Mouse (Mus musculus): ENCODE results near the gene Zfp691. TPM values are rescaled to one million over a fixed set of nuclear protein-coding genes. Genes with fewer than 3 reads are reported as not detected.

The Zfp691 gene
- total and polyA plus RNA-seq, 2 experiments from 2014 or later, result 12.9 to 13.7 TPM

DNA sequence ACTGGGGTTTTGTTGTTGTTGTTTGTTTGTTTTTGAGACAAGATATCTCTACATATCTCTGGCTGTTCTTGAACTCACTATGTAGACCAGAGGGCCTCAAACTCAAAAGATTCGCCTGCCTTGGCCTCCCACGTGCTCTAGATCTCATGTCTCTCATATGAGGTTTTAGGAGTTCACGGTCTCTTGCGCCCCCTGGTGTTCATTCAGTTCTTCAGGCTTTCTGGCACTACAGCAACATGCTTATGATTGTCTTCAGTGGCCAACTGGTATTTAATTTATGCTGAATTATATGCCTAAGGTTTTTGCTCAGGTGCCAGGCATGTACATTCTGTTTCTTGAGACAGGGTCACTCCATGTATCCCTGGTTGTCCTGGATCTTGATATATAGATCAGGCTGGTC lies 6.3 kb downstream of the Zfp691 start:
- Histone ChIP-seq H3K27me3 (ENCODE audit: control insufficient read depth, insufficient read depth, low read length) (no peaks in the 10 kb centered on the region), H3K9ac (replicated peaks; ENCODE audit: low read depth, low read length) (no peak overlapping the region), H3K4me2 (ENCODE audit: low read depth, low read length) (no peak overlapping the region), H3K36me3 (replicated peaks; ENCODE audit: control insufficient read depth, insufficient read depth, low read length) (peaks cover 24% of the 10 kb centered on the region), H3K4me3 (ENCODE audit: low read depth, low read length) (no peak overlapping the region), H3K9me3 (replicated peaks; ENCODE audit: control insufficient read depth, low read length) (no peaks in the 10 kb centered on the region), H3K27ac (ENCODE audit: low read depth) (no peak overlapping the region), H3K4me1 (ENCODE audit: control insufficient read depth, insufficient read depth) (peaks cover 10% of the 10 kb centered on the region; the same call in 1 of the 2 replicates)
- DNase-seq (ENCODE audit: low spot score) (peak; percentile 76), ATAC-seq (ENCODE audit: insufficient read depth, low read depth) (peak; percentile 52; the same call in 1 of the 2 replicates)
- WGBS, result 2% methylated on average over 4 of the region's 4 CpGs
- TF ChIP-seq EP300 (IDR thresholded peaks at IDR 0.05; ENCODE audit: low read depth), result no peak
- peak; percentile 93 for TF ChIP-seq CTCF (IDR thresholded peaks at IDR 0.05; ENCODE audit: low read depth)

DNA sequence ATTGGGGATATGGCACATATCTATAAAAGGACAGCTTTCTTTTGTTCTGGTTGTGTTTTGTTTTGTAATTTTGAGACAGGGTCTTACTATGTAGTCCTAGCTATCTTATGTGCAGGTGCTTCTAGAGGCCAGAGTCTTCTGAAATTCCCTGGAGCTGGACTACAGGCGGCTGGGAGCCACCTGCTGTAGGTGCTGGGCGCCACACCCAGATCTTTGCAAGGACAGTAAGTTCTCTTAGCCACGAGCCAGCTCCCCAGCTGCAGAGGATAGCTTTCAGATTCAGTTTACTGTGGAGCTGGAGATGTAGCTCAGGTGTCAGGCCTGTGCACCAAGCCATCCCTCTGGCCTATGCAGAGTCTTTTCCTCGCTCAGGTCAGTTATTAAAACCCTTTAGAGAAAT lies 6.9 kb downstream of the Zfp691 start:
- DNase-seq (ENCODE audit: low spot score), result no peak
- no peak for ATAC-seq (ENCODE audit: insufficient read depth, low read depth)
- TF ChIP-seq EP300 (IDR thresholded peaks at IDR 0.05; ENCODE audit: low read depth) (no peak), CTCF (IDR thresholded peaks at IDR 0.05; ENCODE audit: low read depth) (peak; percentile 1; the same call in 1 of the 2 replicates)
- H3K27me3 ChIP-seq (ENCODE audit: control insufficient read depth, insufficient read depth, low read length), result no peaks in the 10 kb centered on the region
- H3K36me3 ChIP-seq (replicated peaks; ENCODE audit: control insufficient read depth, insufficient read depth, low read length), result peaks cover 24% of the 10 kb centered on the region
- no peaks in the 10 kb centered on the region for H3K9me3 ChIP-seq (replicated peaks; ENCODE audit: control insufficient read depth, low read length)
- H3K4me2 ChIP-seq (ENCODE audit: low read depth, low read length), result no peak overlapping the region
- WGBS, result 82% methylated on average over 4 of the region's 4 CpGs
- H3K27ac ChIP-seq (ENCODE audit: low read depth), result no peak overlapping the region
- 0 out of 2 replicates have a peak, but pooled peaks cover 4% of the 10 kb centered on the region for H3K4me1 ChIP-seq (ENCODE audit: control insufficient read depth, insufficient read depth)
- no peak overlapping the region for H3K4me3 ChIP-seq (ENCODE audit: low read depth, low read length)
- H3K9ac ChIP-seq (replicated peaks; ENCODE audit: low read depth, low read length), result no peak overlapping the region

DNA sequence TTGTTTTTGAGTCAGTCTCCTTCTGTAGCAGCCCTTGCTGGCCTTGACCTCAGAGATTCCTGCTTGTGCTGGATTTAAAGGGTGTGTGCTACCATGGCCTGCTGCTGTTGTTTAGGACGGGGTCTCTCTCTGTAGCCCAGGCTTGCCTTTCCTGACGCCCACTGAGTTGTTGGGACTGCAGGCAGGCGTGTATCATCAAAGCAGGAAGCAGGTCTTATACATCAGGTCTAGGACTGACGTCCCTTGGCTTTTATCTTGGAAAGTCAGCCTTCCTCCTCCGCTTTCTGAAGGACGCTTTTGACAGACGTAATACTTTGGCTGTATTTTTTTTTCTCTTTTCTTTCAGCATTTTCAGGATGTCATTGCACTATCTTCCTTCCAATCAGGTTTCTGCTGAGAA lies 8.1 kb downstream of the Zfp691 start:
- Histone ChIP-seq H3K9me3 (replicated peaks; ENCODE audit: control insufficient read depth, low read length) (no peaks in the 10 kb centered on the region), H3K27me3 (ENCODE audit: control insufficient read depth, insufficient read depth, low read length) (no peaks in the 10 kb centered on the region), H3K4me3 (ENCODE audit: low read depth, low read length) (no peak overlapping the region), H3K9ac (replicated peaks; ENCODE audit: low read depth, low read length) (no peak overlapping the region), H3K4me1 (ENCODE audit: control insufficient read depth, insufficient read depth) (no peaks in the 10 kb centered on the region), H3K27ac (ENCODE audit: low read depth) (no peak overlapping the region), H3K36me3 (replicated peaks; ENCODE audit: control insufficient read depth, insufficient read depth, low read length) (peaks cover 24% of the 10 kb centered on the region), H3K4me2 (ENCODE audit: low read depth, low read length) (no peak overlapping the region)
- 51% methylated on average over 7 of the region's 7 CpGs for WGBS
- no peak for ATAC-seq (ENCODE audit: insufficient read depth, low read depth)
- no peak for DNase-seq (ENCODE audit: low spot score)
- TF ChIP-seq EP300 (IDR thresholded peaks at IDR 0.05; ENCODE audit: low read depth) (no peak), CTCF (IDR thresholded peaks at IDR 0.05; ENCODE audit: low read depth) (no peak)

DNA sequence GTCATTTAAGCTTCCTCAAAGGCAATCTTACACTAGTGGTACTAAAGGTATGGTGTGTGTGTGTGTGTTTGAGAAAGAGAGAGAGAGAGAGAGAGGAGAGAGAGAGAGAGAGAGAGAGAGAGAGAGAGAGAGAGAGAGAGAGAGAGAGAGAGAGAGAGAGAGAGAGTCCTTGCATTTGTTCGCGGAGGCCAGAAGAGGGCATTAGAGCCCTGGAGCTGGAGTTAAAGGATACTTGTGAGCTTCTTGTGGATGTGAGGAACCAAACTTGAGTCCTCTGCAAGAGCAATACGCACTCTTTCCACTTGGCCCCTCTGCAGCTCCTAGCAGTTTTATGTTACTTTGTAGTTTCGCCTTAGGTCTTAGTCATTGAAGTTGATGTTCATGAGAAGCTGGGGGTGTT lies 11.0 kb downstream of the Zfp691 start:
- TF ChIP-seq CTCF (IDR thresholded peaks at IDR 0.05; ENCODE audit: low read depth) (0 out of 2 replicates have a peak, but pooled peaks have one; percentile 5), EP300 (IDR thresholded peaks at IDR 0.05; ENCODE audit: low read depth) (no peak)
- 75% methylated on average over 4 of the region's 4 CpGs for WGBS
- no peak for DNase-seq (ENCODE audit: low spot score)
- H3K4me3 ChIP-seq (ENCODE audit: low read depth, low read length), result no peak overlapping the region
- no peak overlapping the region for H3K4me2 ChIP-seq (ENCODE audit: low read depth, low read length)
- H3K4me1 ChIP-seq (ENCODE audit: control insufficient read depth, insufficient read depth), result no peaks in the 10 kb centered on the region
- H3K9ac ChIP-seq (replicated peaks; ENCODE audit: low read depth, low read length), result no peak overlapping the region
- no peaks in the 10 kb centered on the region for H3K9me3 ChIP-seq (replicated peaks; ENCODE audit: control insufficient read depth, low read length)
- no peaks in the 10 kb centered on the region for H3K36me3 ChIP-seq (replicated peaks; ENCODE audit: control insufficient read depth, insufficient read depth, low read length)
- H3K27me3 ChIP-seq (ENCODE audit: control insufficient read depth, insufficient read depth, low read length), result no peaks in the 10 kb centered on the region
- no peak for ATAC-seq (ENCODE audit: insufficient read depth, low read depth)
- H3K27ac ChIP-seq (ENCODE audit: low read depth), result no peak overlapping the region

DNA sequence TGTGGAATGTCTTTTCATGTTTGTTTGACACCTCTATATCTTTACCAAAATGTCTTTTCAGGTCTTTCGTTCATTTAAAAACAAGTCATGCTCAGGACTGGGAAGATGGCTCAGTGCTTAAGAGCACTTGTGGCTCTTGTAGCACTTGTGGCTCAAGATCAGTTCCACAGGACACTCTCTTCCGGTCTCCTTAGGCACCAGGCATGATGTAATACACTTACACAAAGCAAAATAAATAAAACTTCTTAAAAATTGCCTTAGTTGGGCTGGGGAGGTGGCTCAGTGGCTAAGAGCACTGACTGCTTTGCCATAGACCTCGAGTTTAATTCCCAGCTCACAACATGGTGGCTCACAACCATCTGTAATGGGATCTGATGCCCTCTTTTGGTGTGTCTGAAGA lies 12.6 kb downstream of the Zfp691 start:
- Histone ChIP-seq H3K4me3 (ENCODE audit: low read depth, low read length) (no peak overlapping the region), H3K9ac (replicated peaks; ENCODE audit: low read depth, low read length) (no peak overlapping the region), H3K9me3 (replicated peaks; ENCODE audit: control insufficient read depth, low read length) (no peaks in the 10 kb centered on the region), H3K4me2 (ENCODE audit: low read depth, low read length) (no peak overlapping the region), H3K27ac (ENCODE audit: low read depth) (no peak overlapping the region), H3K27me3 (ENCODE audit: control insufficient read depth, insufficient read depth, low read length) (no peaks in the 10 kb centered on the region), H3K4me1 (ENCODE audit: control insufficient read depth, insufficient read depth) (no peaks in the 10 kb centered on the region), H3K36me3 (replicated peaks; ENCODE audit: control insufficient read depth, insufficient read depth, low read length) (no peaks in the 10 kb centered on the region)
- 75% methylated on average over 3 of the region's 3 CpGs for WGBS
- ATAC-seq (ENCODE audit: insufficient read depth, low read depth), result no peak
- DNase-seq (ENCODE audit: low spot score), result no peak
- TF ChIP-seq EP300 (IDR thresholded peaks at IDR 0.05; ENCODE audit: low read depth), result no peak
- no peak for TF ChIP-seq CTCF (IDR thresholded peaks at IDR 0.05; ENCODE audit: low read depth)

DNA sequence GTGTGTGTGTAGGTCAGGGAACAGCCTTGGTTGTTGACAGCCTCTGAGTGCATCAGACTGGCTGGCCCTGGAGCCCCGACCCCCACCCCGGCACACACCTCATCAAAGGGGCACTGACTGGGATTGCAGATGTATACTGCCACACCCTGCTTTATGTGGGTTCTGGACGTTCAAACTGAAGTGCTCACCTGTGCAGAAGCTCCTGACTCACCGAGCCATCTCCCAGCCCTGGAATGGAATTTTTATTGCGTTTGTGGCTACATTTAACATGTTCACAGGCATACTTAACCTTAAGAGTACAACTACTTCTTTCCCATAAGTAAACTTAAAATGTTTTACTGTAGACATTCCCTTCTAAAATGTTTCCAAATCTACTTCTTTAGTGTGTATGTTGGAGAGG lies 16.1 kb downstream of the Zfp691 start:
- TF ChIP-seq EP300 (IDR thresholded peaks at IDR 0.05; ENCODE audit: low read depth) (no peak), CTCF (IDR thresholded peaks at IDR 0.05; ENCODE audit: low read depth) (no peak)
- Histone ChIP-seq H3K9me3 (replicated peaks; ENCODE audit: control insufficient read depth, low read length) (no peaks in the 10 kb centered on the region), H3K9ac (replicated peaks; ENCODE audit: low read depth, low read length) (no peak overlapping the region), H3K4me3 (ENCODE audit: low read depth, low read length) (no peak overlapping the region), H3K36me3 (replicated peaks; ENCODE audit: control insufficient read depth, insufficient read depth, low read length) (no peaks in the 10 kb centered on the region), H3K4me2 (ENCODE audit: low read depth, low read length) (no peak overlapping the region), H3K27me3 (ENCODE audit: control insufficient read depth, insufficient read depth, low read length) (no peaks in the 10 kb centered on the region), H3K27ac (ENCODE audit: low read depth) (no peak overlapping the region), H3K4me1 (ENCODE audit: control insufficient read depth, insufficient read depth) (no peaks in the 10 kb centered on the region)
- DNase-seq (ENCODE audit: low spot score) (no peak), ATAC-seq (ENCODE audit: insufficient read depth, low read depth) (no peak)
- 54% methylated on average over 5 of the region's 5 CpGs for WGBS

Measured in heart, postnatal 0 days (tissue).